9 mouse cellular contexts compared by ENCODE assay signal in the genomic region with DNA sequence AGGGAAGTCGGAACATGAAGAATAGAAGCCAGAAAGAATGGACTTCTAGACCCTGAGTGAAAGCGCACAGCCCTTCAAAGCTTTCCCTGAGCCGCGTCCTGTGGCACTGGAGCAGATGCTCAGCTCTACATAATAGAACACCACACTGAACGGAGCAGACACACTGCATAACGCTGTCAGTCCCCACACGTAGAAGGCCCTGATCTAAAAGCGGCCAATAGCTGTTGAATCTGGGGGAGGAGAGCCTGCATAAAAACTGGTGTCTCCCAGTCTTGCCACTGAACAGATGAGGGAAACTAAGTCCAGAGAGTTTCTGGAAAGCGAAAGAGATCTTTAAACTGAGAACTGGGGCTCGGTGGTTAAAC. TPM values are rescaled to one million over a fixed set of nuclear protein-coding genes. Genes with fewer than 3 reads are reported as not detected.
DNase-seq lines count a peak whose midpoint lies in the region; ATAC-seq and TF ChIP-seq lines count a peak whose summit lies in the region.
"Had no signal": no experiment of that assay in that cellular context is flagged by ENCODE, and none has a peak within 500 bp of the region (broad histone marks: within the 10 kb centered on the region; RNA-seq: fewer than 3 reads in every experiment).

No protein-coding gene starts in this region.

- peak overlapping the region; percentile 93 for H3K27ac ChIP-seq in gastrocnemius, adult 2 months
- peak overlapping the region; percentile 94 for H3K27ac ChIP-seq in hindbrain, embryonic 15.5 days (replicated peaks)
- H3K27ac ChIP-seq in liver, embryonic 13.5 days: peak overlapping the region; percentile 77
- peak overlapping the region; percentile 82 for H3K27ac ChIP-seq in olfactory bulb, adult 2 months (ENCODE audit: insufficient read depth, low read depth, low read length)

- no peaks in the 10 kb centered on the region for H3K27me3 ChIP-seq in hindbrain, embryonic 15.5 days
- no peaks in the 10 kb centered on the region; the same call in 1 of the 2 replicates for H3K27me3 ChIP-seq in liver, embryonic 13.5 days

- peak; percentile 85 for ATAC-seq in hindbrain, embryonic 15.5 days (ENCODE audit: low FRiP score, low read depth)
- ATAC-seq in liver, embryonic 13.5 days (ENCODE audit: low read depth): peak; percentile 45

- no peak for DNase-seq in gastrocnemius, adult 2 months
- no peak for DNase-seq in gastrocnemius, postnatal 36 days
- DNase-seq in ES-CJ7 (ENCODE audit: low read depth, low spot score): peak; percentile 44
- peak; percentile 75 for DNase-seq in embryo, embryonic 10.5 days (ENCODE audit: low spot score)
- DNase-seq in liver, embryonic 13.5 days: no peak
- DNase-seq in gastrocnemius, adult 8-10 months (ENCODE audit: low spot score in 2 of 2): no peak

- TF ChIP-seq CTCF in gastrocnemius, adult 2 months (IDR thresholded peaks at IDR 0.05): no peak
- no peak for TF ChIP-seq CTCF in olfactory bulb, adult 2 months (IDR thresholded peaks at IDR 0.05; ENCODE audit: insufficient read depth, low read depth, low read length)

- H3K4me2 ChIP-seq in hindbrain, embryonic 15.5 days: peak overlapping the region; percentile 97
- peak overlapping the region; percentile 88 for H3K4me2 ChIP-seq in liver, embryonic 13.5 days

- peak overlapping the region; percentile 95 for H3K4me3 ChIP-seq in gastrocnemius, adult 2 months
- peak overlapping the region; percentile 83 for H3K4me3 ChIP-seq in hindbrain, embryonic 15.5 days
- peak overlapping the region; percentile 68 for H3K4me3 ChIP-seq in liver, embryonic 13.5 days (replicated peaks)
- H3K4me3 ChIP-seq in olfactory bulb, adult 2 months (ENCODE audit: insufficient read depth, low read depth, low read length): peak overlapping the region; percentile 62

- no peak for TF ChIP-seq POLR2A in olfactory bulb, adult 2 months (IDR thresholded peaks at IDR 0.05; ENCODE audit: insufficient read depth, low read depth, low read length)

- WGBS in hindbrain, embryonic 15.5 days: 6% methylated on average over 10 of the region's 10 CpGs
- WGBS in liver, embryonic 13.5 days (ENCODE audit: insufficient replicate concordance): 32% methylated on average over 10 of the region's 10 CpGs
- 3% methylated on average over 10 of the region's 10 CpGs for WGBS in olfactory bulb, adult 2 months

- peak overlapping the region; percentile 93 for H3K9ac ChIP-seq in hindbrain, embryonic 15.5 days
- H3K9ac ChIP-seq in liver, embryonic 13.5 days: peak overlapping the region; percentile 79; the same call in 1 of the 2 replicates

- H3K36me3 ChIP-seq in hindbrain, embryonic 15.5 days: no peaks in the 10 kb centered on the region
- no peaks in the 10 kb centered on the region for H3K36me3 ChIP-seq in liver, embryonic 13.5 days
- H3K36me3 ChIP-seq: G1E had no signal

- H3K4me1 ChIP-seq in hindbrain, embryonic 15.5 days (replicated peaks): peaks cover 19% of the 10 kb centered on the region
- H3K4me1 ChIP-seq in liver, embryonic 13.5 days (replicated peaks): 0 out of 2 replicates have a peak, but pooled peaks cover 3% of the 10 kb centered on the region
- peaks cover 3% of the 10 kb centered on the region for H3K4me1 ChIP-seq in olfactory bulb, adult 2 months (ENCODE audit: control insufficient read depth, insufficient read depth, low read length)

- intact Hi-C loops in gastrocnemius, adult 2 months (cut with DNase I): no loop called here
- intact Hi-C loops in gastrocnemius, postnatal 36 days (cut with DNase I): no loop called here

- H3K9me3 ChIP-seq in hindbrain, embryonic 15.5 days: no peaks in the 10 kb centered on the region
- no peaks in the 10 kb centered on the region for H3K9me3 ChIP-seq in liver, embryonic 13.5 days (replicated peaks)

RNA-seq across cellular contexts. Expression of gene Hhat, which starts 0.9 kb away (rescaled TPM):
- total RNA-seq in gastrocnemius, adult 2 months (2021): under 1 TPM; 0.59 to 0.69 TPM
- under 1 TPM; 0.48 to 0.54 TPM for total RNA-seq in gastrocnemius, postnatal 36 days (2021)
- 3.5 and 3.6 TPM in 2 replicates for polyA plus RNA-seq in hindbrain, embryonic 15.5 days (2015; fragmentation: Nextera tagmentation; extraction: Ambion mirVana)
- polyA plus RNA-seq in liver, embryonic 13.5 days (2015; fragmentation: Nextera tagmentation; extraction: Ambion mirVana): 1.5 and 1.8 TPM in 2 replicates
- not detected in 2 replicates for polyA plus RNA-seq in olfactory bulb, adult 2 months (2012; ENCODE audit: insufficient read depth, insufficient read length, low replicate concordance, missing spikeins)
- 1 to 10 TPM in 2 of 4 experiments, under 1 TPM in 2; 0.80 to 1.9 (median 1.2) TPM for total RNA-seq in gastrocnemius, adult 8-10 months (2022)
- polyA plus RNA-seq: G1E had no signal

Comparison
In these comparisons a context has a peak if more than half of its experiments do, and no peak if none do; other contexts are left out.
1. DNase-seq: peak in ES-CJ7 (single experiment) and embryo, embryonic 10.5 days (single experiment); none in gastrocnemius, adult 2 months (single experiment), gastrocnemius, postnatal 36 days (0 of 2), liver, embryonic 13.5 days (single experiment) and gastrocnemius, adult 8-10 months (0 of 2).
2. Peak in every context shown above with its lines, with median percentiles within 50 percentile points of each other: H3K27ac ChIP-seq and H3K4me3 ChIP-seq.